Mouse (Mus musculus): ENCODE measurements around the gene Rnf123.

DNA sequence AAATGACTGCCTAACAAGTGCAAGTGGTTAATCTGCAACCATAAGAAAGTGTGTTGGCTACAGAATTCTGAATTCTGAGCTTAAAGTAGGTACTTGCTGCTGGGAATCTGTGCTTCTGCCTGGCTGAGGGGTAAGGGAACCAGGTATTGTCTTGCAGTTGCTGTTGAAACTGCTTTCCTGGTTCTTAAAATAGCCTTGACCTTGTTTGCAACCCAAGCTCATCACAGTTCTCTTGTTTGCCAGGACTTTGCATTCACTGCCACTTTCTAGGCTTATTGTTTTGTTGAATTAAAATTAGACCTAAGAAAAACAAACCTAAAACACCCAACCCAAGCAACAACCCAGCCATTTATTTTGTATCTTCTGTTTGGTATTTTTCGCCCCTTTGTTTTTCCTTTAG is 62.4 kb downstream of the Rnf123 start:
- TF ChIP-seq CTCF (IDR thresholded peaks at IDR 0.05; ENCODE audit: low read depth), result no peak
- TF ChIP-seq EP300 (IDR thresholded peaks at IDR 0.05; ENCODE audit: low read depth), result no peak

All from heart, postnatal 0 days (tissue).